Mouse (Mus musculus): ENCODE data around the gene Mns1. TPM values are rescaled to one million over a fixed set of nuclear protein-coding genes. Genes with fewer than 3 reads are reported as not detected.
A peak's percentile ranks its signal among the peaks of the same experiment; 100 is the strongest.

Gene Mns1
- polyA plus RNA-seq, 1 experiment from 2014 or later, result 19.2 TPM

DNA sequence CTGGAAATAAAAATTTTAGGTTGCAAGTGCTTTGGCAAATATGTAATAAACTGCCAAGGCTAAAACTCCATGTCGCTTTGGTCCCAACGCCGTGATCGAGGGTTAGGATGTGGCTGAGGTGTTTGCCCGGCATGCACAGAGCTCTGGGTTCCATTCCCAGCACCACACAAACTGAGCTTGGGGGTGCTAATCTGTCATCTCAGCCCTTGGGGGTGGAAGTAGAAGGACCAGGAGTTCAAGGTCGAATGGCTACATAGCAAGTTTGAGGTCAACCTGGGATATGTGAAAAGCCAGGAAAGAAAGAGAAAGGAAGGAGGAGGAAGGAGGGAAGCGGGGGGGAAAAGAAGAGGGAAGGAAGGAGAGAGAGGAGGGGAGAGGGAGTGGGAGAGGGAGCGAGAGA, 33.4 kb upstream of the Mns1 start:
- Histone ChIP-seq H3K9me3 (replicated peaks) (no peaks in the 10 kb centered on the region), H3K27me3 (replicated peaks) (0 out of 2 replicates have a peak, but pooled peaks cover 2% of the 10 kb centered on the region), H3K4me1 (replicated peaks) (peaks cover 7% of the 10 kb centered on the region), H3K36me3 (no peaks in the 10 kb centered on the region), H3K9ac (no peak overlapping the region), H3K27ac (ENCODE audit: poor library complexity, severe bottlenecking) (no peak overlapping the region), H3K4me3 (no peak overlapping the region), H3K4me2 (no peak overlapping the region)
- 85% methylated on average over 8 of the region's 8 CpGs for WGBS
- ATAC-seq (ENCODE audit: insufficient number of reproducible peaks, low FRiP score), result no peak

DNA sequence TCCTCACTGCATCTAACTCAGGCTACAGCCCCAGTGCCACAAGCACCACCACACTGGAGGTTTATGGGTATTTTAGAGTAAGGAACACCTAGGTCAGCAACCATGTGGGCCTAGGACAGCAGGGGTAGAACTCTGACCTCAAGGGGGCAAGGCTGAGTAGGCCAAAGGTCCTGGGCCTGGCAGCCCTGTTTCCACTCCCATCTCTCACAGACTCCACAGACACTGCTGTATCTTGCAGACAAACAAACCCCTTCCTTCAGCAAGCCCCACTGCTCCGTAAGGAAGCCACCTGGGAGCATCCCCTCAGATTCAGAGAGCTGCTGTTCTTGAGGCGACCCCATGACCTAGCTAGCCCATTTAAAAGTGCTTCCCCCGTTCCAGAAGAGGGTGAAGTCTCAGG, 32.9 kb upstream of the Mns1 start:
- Histone ChIP-seq H3K27ac (ENCODE audit: poor library complexity, severe bottlenecking) (no peak overlapping the region), H3K27me3 (replicated peaks) (no peaks in the 10 kb centered on the region), H3K36me3 (no peaks in the 10 kb centered on the region), H3K4me2 (no peak overlapping the region), H3K9me3 (replicated peaks) (no peaks in the 10 kb centered on the region), H3K4me3 (no peak overlapping the region), H3K4me1 (replicated peaks) (peaks cover 12% of the 10 kb centered on the region), H3K9ac (no peak overlapping the region)
- WGBS, result 81% methylated on average over 3 of the region's 3 CpGs
- ATAC-seq (ENCODE audit: insufficient number of reproducible peaks, low FRiP score), result no peak

DNA sequence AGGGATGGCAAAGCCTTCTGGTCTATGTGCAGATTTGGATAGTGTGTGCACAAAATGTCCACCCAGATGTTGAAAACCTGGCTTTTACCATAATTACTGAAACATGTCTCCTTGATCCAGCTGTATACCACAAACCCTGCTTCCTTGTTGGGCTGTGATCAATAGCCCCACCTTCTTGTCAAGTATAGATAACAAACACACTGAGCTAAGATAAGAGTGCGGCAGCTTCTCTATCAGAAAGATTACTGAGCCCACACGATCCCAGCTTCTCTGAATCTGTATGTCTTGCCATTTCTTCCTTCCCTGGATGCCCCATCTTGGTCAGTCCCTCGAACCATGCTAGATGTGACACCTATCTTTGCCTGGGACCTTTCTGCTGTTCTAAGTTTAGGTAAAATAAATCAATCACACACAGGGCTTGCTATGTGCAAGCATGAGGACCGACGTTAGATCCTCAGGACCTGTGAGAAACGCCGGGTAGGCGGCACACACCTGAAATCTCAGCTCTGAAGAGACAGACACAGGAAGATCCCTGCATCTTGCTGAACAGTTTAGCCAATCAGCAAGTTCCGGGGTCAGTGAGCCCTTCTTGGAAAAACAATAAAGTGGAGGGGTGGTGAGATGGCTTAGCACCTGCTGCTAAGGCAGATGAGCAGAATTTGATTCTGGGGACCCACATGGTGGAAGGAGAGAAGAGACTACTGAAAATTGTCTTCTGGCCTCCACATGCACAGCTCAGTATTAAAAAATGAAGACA, 31.8 kb upstream of the Mns1 start:
- Histone ChIP-seq H3K4me3 (no peak overlapping the region), H3K27ac (ENCODE audit: poor library complexity, severe bottlenecking) (no peak overlapping the region), H3K9me3 (replicated peaks) (no peaks in the 10 kb centered on the region), H3K4me1 (replicated peaks) (peaks cover 13% of the 10 kb centered on the region), H3K27me3 (replicated peaks) (no peaks in the 10 kb centered on the region), H3K4me2 (no peak overlapping the region), H3K9ac (no peak overlapping the region), H3K36me3 (no peaks in the 10 kb centered on the region)
- WGBS, result 68% methylated on average over 9 of the region's 9 CpGs
- ATAC-seq (ENCODE audit: insufficient number of reproducible peaks, low FRiP score), result no peak

DNA sequence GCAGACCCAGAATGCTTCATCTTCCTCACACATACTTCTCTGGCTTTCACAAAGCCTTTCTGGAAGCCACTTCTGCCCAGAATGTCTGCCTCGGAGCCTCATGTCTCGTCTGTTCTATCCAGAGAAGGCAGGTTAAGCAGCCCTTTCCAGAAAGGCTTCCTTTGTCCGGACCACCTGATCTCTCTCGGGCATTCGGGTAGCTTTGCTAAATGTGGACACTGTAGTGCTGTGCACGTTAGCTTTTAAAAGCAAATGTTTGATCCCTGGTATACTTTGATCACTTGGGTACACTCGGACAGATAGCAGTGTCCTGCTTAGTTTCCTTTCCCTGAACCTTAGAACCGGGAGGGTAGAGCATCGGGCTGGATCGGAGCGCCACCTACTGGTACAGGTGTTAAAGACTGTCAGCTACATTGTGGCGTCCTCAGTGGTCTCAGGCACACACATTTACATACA, 29.7 kb upstream of the Mns1 start:
- peak; percentile 79 for ATAC-seq (ENCODE audit: insufficient number of reproducible peaks, low FRiP score)
- WGBS, result 11% methylated on average over 12 of the region's 12 CpGs

DNA sequence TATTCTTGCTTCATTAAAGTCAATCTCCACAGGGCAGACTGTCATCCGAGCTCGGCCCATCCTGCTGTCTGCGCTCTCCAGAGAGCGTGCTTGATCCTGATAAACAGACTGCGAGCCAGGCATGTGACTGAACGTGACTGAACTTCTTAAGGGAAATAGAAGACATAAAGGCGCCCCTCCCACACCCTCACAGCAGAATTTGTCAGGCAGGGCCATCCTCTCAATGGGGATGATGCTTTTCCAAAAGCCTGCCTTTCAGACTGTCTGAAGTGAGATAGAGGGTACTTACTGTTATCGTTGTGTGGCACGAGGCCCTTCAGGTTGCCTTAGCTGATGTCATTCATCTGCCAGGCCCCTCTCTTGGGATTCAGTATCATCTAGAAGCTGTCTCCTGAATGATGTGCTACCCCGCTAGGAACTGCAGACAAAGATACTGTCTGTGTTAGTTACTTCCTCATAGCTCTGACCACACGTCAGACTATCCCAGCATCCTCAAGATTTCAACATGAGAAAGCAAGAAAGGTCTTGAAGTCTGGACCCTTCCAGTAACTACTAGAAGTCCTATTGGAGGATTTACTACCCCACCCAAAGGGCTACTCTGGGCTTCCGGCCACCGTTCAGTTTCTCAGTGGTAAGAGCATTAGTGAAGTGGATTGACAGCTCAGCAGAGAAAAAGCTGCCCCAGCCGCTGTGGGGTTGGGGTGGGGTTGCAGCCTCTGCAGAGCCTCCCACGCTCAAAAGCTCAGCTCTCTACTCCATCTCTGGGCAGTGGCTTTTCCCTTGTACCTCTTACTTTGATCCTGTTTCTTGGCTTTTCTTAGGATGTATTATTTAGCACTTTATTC, 28.2 kb upstream of the Mns1 start:
- Histone ChIP-seq H3K36me3 (no peaks in the 10 kb centered on the region), H3K4me1 (replicated peaks) (peaks cover 13% of the 10 kb centered on the region), H3K9ac (no peak overlapping the region), H3K27ac (ENCODE audit: poor library complexity, severe bottlenecking) (no peak overlapping the region), H3K4me3 (no peak overlapping the region), H3K4me2 (peak overlapping the region; percentile 45), H3K9me3 (replicated peaks) (no peaks in the 10 kb centered on the region), H3K27me3 (replicated peaks) (no peaks in the 10 kb centered on the region)
- 16% methylated on average over 15 of the region's 15 CpGs for WGBS
- ATAC-seq (ENCODE audit: insufficient number of reproducible peaks, low FRiP score), result peak; percentile 65; the same call in 1 of the 2 replicates

More for the DNA sequence above, 29.7 kb upstream of the Mns1 start:
- no peaks in the 10 kb centered on the region for H3K9me3 ChIP-seq (replicated peaks)
- H3K27ac ChIP-seq (ENCODE audit: poor library complexity, severe bottlenecking), result no peak overlapping the region
- peak overlapping the region; percentile 59 for H3K9ac ChIP-seq
- no peaks in the 10 kb centered on the region for H3K27me3 ChIP-seq (replicated peaks)
- peak overlapping the region; percentile 46 for H3K4me3 ChIP-seq
- H3K4me2 ChIP-seq, result peak overlapping the region; percentile 67
- no peaks in the 10 kb centered on the region for H3K36me3 ChIP-seq
- peaks cover 13% of the 10 kb centered on the region for H3K4me1 ChIP-seq (replicated peaks)

DNA sequence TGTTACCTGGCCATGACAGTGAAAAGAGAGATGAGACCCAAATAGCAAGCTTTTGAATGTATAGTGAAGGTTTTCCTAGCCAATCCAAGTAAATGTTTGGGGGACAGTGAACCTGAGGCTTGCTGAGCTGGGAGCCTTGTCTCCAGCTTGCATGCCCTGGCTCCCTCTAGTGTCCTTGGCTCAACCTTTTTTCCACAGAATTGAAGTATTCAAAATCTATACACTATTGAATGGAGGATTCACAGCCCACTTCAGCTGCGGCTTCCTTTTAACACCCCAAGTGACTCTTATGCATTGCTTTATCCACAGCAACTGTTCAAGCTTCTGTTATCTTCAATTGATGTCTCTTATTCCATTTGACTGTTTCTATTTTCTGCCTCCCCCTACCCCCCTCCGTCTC, 26.1 kb upstream of the Mns1 start:
- no peak for ATAC-seq (ENCODE audit: insufficient number of reproducible peaks, low FRiP score)

DNA sequence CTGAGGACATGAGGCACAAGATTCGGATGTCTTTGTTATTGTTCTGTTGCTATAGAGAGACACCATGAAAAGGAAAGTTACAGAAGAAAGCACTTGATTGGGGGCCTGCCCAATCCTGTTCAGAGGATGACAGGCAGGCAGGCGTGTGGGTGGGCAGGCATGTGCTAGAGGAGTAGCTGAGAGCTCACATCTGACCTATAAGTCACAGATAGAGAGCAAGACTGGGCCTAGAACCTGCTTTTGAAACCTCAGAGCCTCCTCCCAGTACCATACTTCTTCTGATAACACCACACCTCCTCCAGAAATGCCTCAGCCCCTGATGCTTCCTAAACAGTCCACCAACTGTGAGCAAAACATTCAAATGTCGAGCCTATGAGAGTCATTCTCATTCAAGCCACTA, 19.4 kb upstream of the Mns1 start:
- Histone ChIP-seq H3K36me3 (no peaks in the 10 kb centered on the region), H3K4me2 (no peak overlapping the region), H3K27ac (ENCODE audit: poor library complexity, severe bottlenecking) (no peak overlapping the region), H3K27me3 (replicated peaks) (no peaks in the 10 kb centered on the region), H3K9ac (no peak overlapping the region), H3K4me1 (replicated peaks) (peaks cover 17% of the 10 kb centered on the region), H3K9me3 (replicated peaks) (0 out of 2 replicates have a peak, but pooled peaks cover 2% of the 10 kb centered on the region), H3K4me3 (no peak overlapping the region)
- WGBS, result 72% methylated on average over 3 of the region's 3 CpGs
- no peak for ATAC-seq (ENCODE audit: insufficient number of reproducible peaks, low FRiP score)

More for the DNA sequence above, 26.1 kb upstream of the Mns1 start:
- Histone ChIP-seq H3K4me2 (no peak overlapping the region), H3K36me3 (no peaks in the 10 kb centered on the region), H3K9me3 (replicated peaks) (no peaks in the 10 kb centered on the region), H3K4me1 (replicated peaks) (peaks cover 13% of the 10 kb centered on the region), H3K4me3 (no peak overlapping the region), H3K27me3 (replicated peaks) (no peaks in the 10 kb centered on the region), H3K27ac (ENCODE audit: poor library complexity, severe bottlenecking) (no peak overlapping the region), H3K9ac (no peak overlapping the region)
- 81% methylated on average over 2 of the region's 2 CpGs for WGBS

DNA sequence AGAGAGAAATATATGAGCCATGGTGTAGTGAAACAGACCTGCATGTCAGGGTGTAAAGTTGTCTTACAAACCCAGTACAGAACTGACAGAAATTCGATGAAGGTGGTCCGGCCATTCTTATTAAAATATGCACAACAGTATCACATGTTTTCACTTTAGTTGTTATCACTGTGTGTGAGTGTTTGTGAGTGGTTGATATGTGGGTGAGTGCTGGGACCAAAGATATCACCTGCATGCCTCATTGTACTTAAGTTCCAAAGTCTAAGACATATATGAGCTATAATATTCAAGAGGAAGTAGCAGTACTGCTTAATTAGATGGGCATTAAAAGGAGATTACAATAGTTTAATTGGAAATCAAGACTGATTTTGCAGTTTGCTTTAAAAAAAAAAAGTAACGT, 17.3 kb upstream of the Mns1 start:
- H3K27me3 ChIP-seq (replicated peaks), result no peaks in the 10 kb centered on the region
- no peak overlapping the region for H3K27ac ChIP-seq (ENCODE audit: poor library complexity, severe bottlenecking)
- WGBS, result 68% methylated on average over 3 of the region's 3 CpGs
- no peak for ATAC-seq (ENCODE audit: insufficient number of reproducible peaks, low FRiP score)
- H3K4me1 ChIP-seq (replicated peaks), result peaks cover 17% of the 10 kb centered on the region
- H3K4me3 ChIP-seq, result no peak overlapping the region
- H3K9me3 ChIP-seq (replicated peaks), result 0 out of 2 replicates have a peak, but pooled peaks cover 2% of the 10 kb centered on the region
- no peak overlapping the region for H3K9ac ChIP-seq
- H3K36me3 ChIP-seq, result no peaks in the 10 kb centered on the region
- no peak overlapping the region for H3K4me2 ChIP-seq

DNA sequence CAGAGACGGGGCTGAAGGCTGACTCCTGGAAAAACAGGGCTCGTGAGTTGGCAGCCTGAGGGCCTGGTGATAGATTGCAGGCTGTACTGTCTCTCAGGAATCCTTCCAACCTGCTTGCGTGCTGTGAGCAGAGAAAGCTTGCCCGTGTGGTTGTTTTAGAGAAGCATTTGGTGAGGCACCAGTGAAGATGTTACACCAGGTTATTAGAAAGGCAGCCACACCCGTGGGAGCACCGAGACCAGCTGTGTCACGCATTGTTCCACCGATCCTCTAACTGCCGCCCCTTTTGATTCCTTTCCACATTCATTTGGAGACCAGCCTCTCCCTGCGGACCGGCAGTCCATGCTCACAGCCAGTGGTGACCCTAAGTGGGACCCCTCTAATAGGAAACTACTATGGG, 15.5 kb upstream of the Mns1 start:
- H3K9me3 ChIP-seq (replicated peaks), result 0 out of 2 replicates have a peak, but pooled peaks cover 2% of the 10 kb centered on the region
- no peak overlapping the region for H3K9ac ChIP-seq
- H3K4me2 ChIP-seq, result no peak overlapping the region
- H3K4me3 ChIP-seq, result no peak overlapping the region
- ATAC-seq (ENCODE audit: insufficient number of reproducible peaks, low FRiP score), result no peak
- peaks cover 21% of the 10 kb centered on the region for H3K4me1 ChIP-seq (replicated peaks)
- 64% methylated on average over 11 of the region's 11 CpGs for WGBS
- no peaks in the 10 kb centered on the region for H3K36me3 ChIP-seq
- H3K27me3 ChIP-seq (replicated peaks), result no peaks in the 10 kb centered on the region; the same call in 1 of the 2 replicates
- H3K27ac ChIP-seq (ENCODE audit: poor library complexity, severe bottlenecking), result no peak overlapping the region

DNA sequence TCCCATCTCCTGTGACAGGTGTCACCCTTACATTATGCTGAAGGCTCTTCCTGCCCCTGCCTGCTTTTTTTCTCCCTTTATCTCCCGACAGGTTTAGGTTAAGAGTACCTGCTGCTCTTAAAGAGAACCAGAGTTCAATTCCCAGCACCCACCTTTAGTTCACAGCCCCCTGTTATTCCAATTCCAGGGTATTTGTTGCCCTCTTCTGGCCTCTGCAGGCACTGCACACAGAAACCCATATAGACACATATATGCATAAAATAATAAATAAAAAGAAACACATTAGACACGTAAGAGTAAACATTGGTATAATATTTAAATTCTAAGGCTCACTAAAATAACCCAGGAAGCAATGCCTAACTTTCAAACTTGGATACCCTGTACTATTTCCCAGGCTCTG, 15.1 kb upstream of the Mns1 start:
- ATAC-seq (ENCODE audit: insufficient number of reproducible peaks, low FRiP score), result no peak
- 0 out of 2 replicates have a peak, but pooled peaks cover 2% of the 10 kb centered on the region for H3K9me3 ChIP-seq (replicated peaks)
- H3K4me1 ChIP-seq (replicated peaks), result peaks cover 21% of the 10 kb centered on the region
- 78% methylated on average over 2 of the region's 2 CpGs for WGBS
- H3K4me3 ChIP-seq, result no peak overlapping the region
- no peaks in the 10 kb centered on the region; the same call in 1 of the 2 replicates for H3K27me3 ChIP-seq (replicated peaks)
- H3K9ac ChIP-seq, result no peak overlapping the region
- no peak overlapping the region for H3K27ac ChIP-seq (ENCODE audit: poor library complexity, severe bottlenecking)
- no peak overlapping the region for H3K4me2 ChIP-seq
- H3K36me3 ChIP-seq, result no peaks in the 10 kb centered on the region

DNA sequence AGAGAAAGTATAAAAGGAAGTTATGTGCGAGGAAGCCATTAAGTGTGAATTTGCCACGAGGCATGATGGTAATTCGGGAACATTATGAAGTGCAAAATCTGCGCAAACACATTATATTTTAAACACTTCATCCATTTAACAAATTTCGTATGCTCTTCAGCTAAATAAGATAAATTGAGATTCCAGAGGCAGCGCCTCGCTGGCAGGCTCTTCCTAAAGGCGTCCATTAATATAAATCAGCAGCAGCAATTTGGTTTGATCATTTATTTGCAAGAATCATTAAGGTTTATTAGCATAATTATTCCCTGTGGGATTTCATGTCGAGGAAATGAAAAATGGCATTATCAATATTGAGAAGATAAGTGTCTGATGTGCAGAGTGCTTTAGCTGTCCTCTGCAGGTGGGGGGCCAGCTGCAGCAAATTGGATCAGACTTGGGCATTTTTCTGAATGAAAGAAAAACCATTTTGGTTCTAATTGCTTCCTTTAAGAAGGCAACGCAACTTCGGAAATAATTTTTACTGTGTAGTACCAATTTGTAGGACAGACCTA, 12.4 kb upstream of the Mns1 start:
- H3K4me2 ChIP-seq, result no peak overlapping the region
- no peak overlapping the region for H3K27ac ChIP-seq (ENCODE audit: poor library complexity, severe bottlenecking)
- H3K36me3 ChIP-seq, result no peaks in the 10 kb centered on the region
- 82% methylated on average over 11 of the region's 11 CpGs for WGBS
- ATAC-seq (ENCODE audit: insufficient number of reproducible peaks, low FRiP score), result no peak
- H3K4me3 ChIP-seq, result no peak overlapping the region
- H3K9ac ChIP-seq, result no peak overlapping the region
- H3K9me3 ChIP-seq (replicated peaks), result 0 out of 2 replicates have a peak, but pooled peaks cover 2% of the 10 kb centered on the region
- H3K27me3 ChIP-seq (replicated peaks), result no peaks in the 10 kb centered on the region; the same call in 1 of the 2 replicates
- H3K4me1 ChIP-seq (replicated peaks), result peaks cover 21% of the 10 kb centered on the region

Measured in heart, embryonic 12.5 days (tissue).